Mouse (Mus musculus) c-Kit-positive CD71-positive TER-119-positive erythroid progenitor cells, embryonic 14.5 days (primary cell): ENCODE measurements around the gene Emc6.

ENCODE experiments used
- DNase-seq: peaks from one replicate; pipeline ENCODE4 v3.0.0-alpha.2; 2013; ENCODE audit warnings: low spot score

The Emc6 gene

GRCm38 (mm10) chr11:73176608-73177508 is at the start of gene Emc6, which contains the start of gene Tax1bp3:
TSS of gene Emc6 (minus strand) at chr11:73177037.
TSS of gene Tax1bp3 (plus strand) at chr11:73177083.
- DNase-seq, result peak; percentile 95

GRCm38 (mm10) chr11:73225856-73226255 is 49.0 kb upstream of the Emc6 start:
- no peak for DNase-seq

GRCm38 (mm10) chr11:73223966-73224365 is 47.1 kb upstream of the Emc6 start:
- peak; percentile 20 for DNase-seq

GRCm38 (mm10) chr11:73222846-73223245 is 46.0 kb upstream of the Emc6 start:
- no peak for DNase-seq

GRCm38 (mm10) chr11:73220651-73221050 is 43.8 kb upstream of the Emc6 start:
- no peak for DNase-seq

GRCm38 (mm10) chr11:73219671-73220070 is 42.8 kb upstream of the Emc6 start:
- no peak for DNase-seq

GRCm38 (mm10) chr11:73213956-73214355 is 37.1 kb upstream of the Emc6 start:
- no peak for DNase-seq

- peak; percentile 15 for DNase-seq
These were observed 30.8 kb upstream of the Emc6 start for GRCm38 (mm10) chr11:73207621-73208020.

- no peak for DNase-seq
These were observed 28.4 kb upstream of the Emc6 start for GRCm38 (mm10) chr11:73205194-73205593.

- DNase-seq, result no peak
These were observed 27.1 kb upstream of the Emc6 start for GRCm38 (mm10) chr11:73203895-73204294.

GRCm38 (mm10) chr11:73201597-73201996 is 24.8 kb upstream of the Emc6 start:
- no peak for DNase-seq

GRCm38 (mm10) chr11:73201021-73201420 is 24.2 kb upstream of the Emc6 start:
- DNase-seq, result no peak

- no peak for DNase-seq
These were observed 23.0 kb upstream of the Emc6 start for GRCm38 (mm10) chr11:73199879-73200278.

- peak; percentile 97 for DNase-seq
These were observed 22.4 kb upstream of the Emc6 start, which contains the start of gene Shpk for GRCm38 (mm10) chr11:73199230-73199712. TSS of gene Shpk (plus strand) at chr11:73199460.

GRCm38 (mm10) chr11:73198603-73199229 is 21.9 kb upstream of the Emc6 start, which contains the start of gene Ctns:
TSS of gene Ctns (minus strand) at chr11:73199042.
- DNase-seq, result peak; percentile 85

GRCm38 (mm10) chr11:73198190-73198589 is 21.4 kb upstream of the Emc6 start:
- DNase-seq, result no peak

- DNase-seq, result no peak
These were observed 17.6 kb upstream of the Emc6 start for GRCm38 (mm10) chr11:73194444-73194843.

GRCm38 (mm10) chr11:73193047-73193446 is 16.2 kb upstream of the Emc6 start:
- no peak for DNase-seq

- DNase-seq, result no peak
These were observed 10.4 kb upstream of the Emc6 start for GRCm38 (mm10) chr11:73187231-73187630.

GRCm38 (mm10) chr11:73185872-73186615 is 9.2 kb upstream of the Emc6 start:
- DNase-seq, result no peak

GRCm38 (mm10) chr11:73177895-73178294 is 1.1 kb upstream of the Emc6 start:
- no peak for DNase-seq

GRCm38 (mm10) chr11:73177509-73177875 is 655 bp upstream of the Emc6 start:
- no peak for DNase-seq
